Mouse (Mus musculus): Measurements from ENCODE around the gene Ninj1.
A peak's percentile ranks its signal among the peaks of the same experiment; 100 is the strongest.

DNA sequence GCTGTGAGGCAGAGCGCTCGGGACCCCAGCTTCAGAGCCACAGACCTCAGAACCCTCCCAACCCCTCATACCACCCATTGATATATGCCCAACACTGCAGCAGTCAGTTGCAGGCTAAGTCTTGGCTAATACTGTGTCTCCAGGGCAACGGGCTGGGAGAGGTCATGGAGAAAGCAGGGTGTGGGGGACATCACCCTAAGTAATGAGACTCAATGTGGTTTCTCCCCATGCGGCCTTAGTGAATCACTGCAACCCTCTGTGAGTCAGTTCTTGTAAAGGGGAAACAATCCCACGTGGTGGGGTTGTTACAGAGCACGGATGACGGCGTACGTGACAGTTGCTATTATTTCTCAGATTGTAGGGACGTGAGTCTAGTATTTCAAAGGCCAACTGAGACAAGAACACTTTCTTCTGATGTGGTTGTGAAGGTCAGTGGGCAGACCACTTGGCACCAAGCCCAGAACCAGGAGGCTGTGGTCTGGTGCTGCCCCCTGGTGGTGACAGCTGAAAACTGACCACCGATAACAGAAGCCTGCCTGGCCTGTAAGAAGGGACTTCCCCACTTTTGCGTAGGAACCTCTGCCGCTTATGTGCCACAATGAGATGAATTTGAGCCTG is 18.2 kb downstream of the Ninj1 start:
- TF ChIP-seq POLR2A (IDR thresholded peaks at IDR 0.05; ENCODE audit: borderline replicate concordance, insufficient read depth, low read length) = no peak
- peak; percentile 91 for TF ChIP-seq CTCF (IDR thresholded peaks at IDR 0.05; ENCODE audit: borderline replicate concordance, insufficient read depth, low read depth, low read length)

Data from cerebellum, adult 2 months (tissue).